Mouse (Mus musculus) intestine, postnatal 0 days (tissue): Measurements from ENCODE around the gene Rubcnl. TPM values are rescaled to one million over a fixed set of nuclear protein-coding genes. Genes with fewer than 3 reads are reported as not detected.

ENCODE experiments used
- ATAC-seq: fragments of 200-750 bp; cut with Nextera tagmentation; 2 replicates; pipeline ENCODE4 v1.8.0; 2017; ENCODE audit warnings: mild to moderate bottlenecking, moderate TSS enrichment, moderate library complexity
- H3K27ac ChIP-seq: fragments of 300-500 bp; sonication (generic); 2 replicates; pipeline ENCODE4 v1.5.1; 2014; ENCODE audit warnings: mild to moderate bottlenecking, low read depth, low read length, moderate library complexity
- H3K27me3 ChIP-seq: fragments of 300-500 bp; sonication (generic); replicated peaks from 2 replicates; pipeline ENCODE4 v1.6.1; 2014; ENCODE audit warnings: low read length, mixed read lengths; ENCODE audit not compliant: control insufficient read depth, insufficient read depth
- H3K36me3 ChIP-seq: fragments of 300-500 bp; sonication (generic); 2 replicates; pipeline ENCODE4 v1.6.1; 2014; ENCODE audit warnings: mild to moderate bottlenecking, moderate library complexity; ENCODE audit not compliant: control insufficient read depth, insufficient read depth
- H3K4me1 ChIP-seq: fragments of 300-500 bp; sonication (generic); replicated peaks from 2 replicates; pipeline ENCODE4 v1.6.1; 2014; ENCODE audit warnings: antibody characterized with exemption, low read length, mixed read lengths; ENCODE audit not compliant: control insufficient read depth, insufficient read depth
- H3K4me2 ChIP-seq: fragments of 300-500 bp; sonication (generic); replicated peaks from 2 replicates; pipeline ENCODE4 v1.6.1; 2014; ENCODE audit warnings: low read depth, mild to moderate bottlenecking, moderate library complexity
- H3K4me3 ChIP-seq: fragments of 300-500 bp; sonication (generic); 2 replicates; pipeline ENCODE4 v1.5.1; 2014; ENCODE audit warnings: low read depth, low read length
- H3K9ac ChIP-seq: fragments of 300-500 bp; sonication (generic); 2 replicates; pipeline ENCODE4 v1.6.1; 2014; ENCODE audit warnings: mild to moderate bottlenecking, low read depth, low read length
- H3K9me3 ChIP-seq: fragments of 300-500 bp; sonication (generic); 2 replicates; pipeline ENCODE4 v1.6.1; 2016; ENCODE audit warnings: mixed run types; ENCODE audit not compliant: control insufficient read depth
- CTCF ChIP-seq: sonication (generic); IDR thresholded peaks from 2 replicates; pipeline ENCODE4 v1.5.1; 2016; ENCODE audit warnings: low read depth, mild to moderate bottlenecking, control low read depth, antibody characterized with exemption, moderate library complexity
- WGBS: fragments of 180-500 bp; shearing (Covaris S2); extraction: QIAGEN DNeasy Blood & Tissue Kit; methylation state at CpG from one replicate; pipeline ENCODE4 v1.1.7; 2014; 5-methylcytosine and 5-hydroxymethylcytosine counted together
- polyA plus RNA-seq: library from polyadenylated mRNA; unstranded; fragments of >200 nt; fragmentation: Nextera tagmentation; extraction: Ambion mirVana; gene quantifications from 2 replicates; pipeline ENCODE4 v1.2.1, GENCODE M21; 2015

Rubcnl gene
- polyA plus RNA-seq, 1 experiment from 2014 or later: 0.22 TPM

DNA sequence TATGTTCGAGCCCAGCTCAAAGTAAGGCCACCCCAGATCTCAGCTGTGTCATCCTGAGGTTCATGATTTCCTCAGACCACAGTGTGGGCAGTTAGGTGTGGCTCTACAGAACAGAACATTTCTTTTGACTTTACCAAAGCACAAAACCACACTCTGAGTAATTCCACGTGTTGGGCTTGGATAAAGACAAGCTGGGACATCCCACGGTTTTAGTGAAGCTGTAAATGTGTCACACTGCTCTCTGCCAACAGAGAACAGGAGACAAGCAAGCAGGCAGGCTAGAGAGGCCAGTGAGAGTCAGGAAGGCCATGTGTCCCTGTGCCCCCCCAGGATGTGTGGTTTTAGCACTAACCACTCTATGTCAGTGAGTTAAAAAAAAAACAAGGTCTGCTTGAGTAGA is 19.3 kb upstream of the Rubcnl start:
- Histone ChIP-seq H3K9me3 (no peaks in the 10 kb centered on the region), H3K9ac (no peak overlapping the region), H3K27me3 (no peaks in the 10 kb centered on the region), H3K4me3 (no peak overlapping the region), H3K36me3 (no peaks in the 10 kb centered on the region), H3K27ac (no peak overlapping the region), H3K4me2 (no peak overlapping the region), H3K4me1 (no peaks in the 10 kb centered on the region)
- no peak for TF ChIP-seq CTCF
- WGBS: 46% methylated on average over 3 of the region's 3 CpGs
- ATAC-seq: no peak

DNA sequence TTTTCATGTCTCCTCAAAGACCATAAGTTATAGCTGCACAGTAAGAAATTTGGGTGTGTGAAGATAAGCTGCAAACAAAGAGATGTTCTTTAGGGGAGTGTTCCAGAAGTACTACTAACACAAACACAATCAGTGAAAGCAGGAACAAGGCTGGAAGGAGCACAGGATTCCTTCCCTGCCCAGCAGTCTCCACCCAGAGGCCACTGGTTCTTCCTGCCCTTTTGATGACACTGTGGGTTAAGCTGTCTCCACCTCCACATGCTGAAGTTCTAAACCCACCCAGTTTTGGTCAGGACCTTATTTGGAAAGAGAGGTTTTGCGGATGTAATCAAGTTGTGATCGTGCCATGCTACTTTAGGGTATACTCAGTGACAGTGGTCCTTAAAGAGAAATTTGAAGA is 18.8 kb upstream of the Rubcnl start:
- H3K27ac ChIP-seq: no peak overlapping the region
- ATAC-seq: no peak
- H3K9me3 ChIP-seq: no peaks in the 10 kb centered on the region

DNA sequence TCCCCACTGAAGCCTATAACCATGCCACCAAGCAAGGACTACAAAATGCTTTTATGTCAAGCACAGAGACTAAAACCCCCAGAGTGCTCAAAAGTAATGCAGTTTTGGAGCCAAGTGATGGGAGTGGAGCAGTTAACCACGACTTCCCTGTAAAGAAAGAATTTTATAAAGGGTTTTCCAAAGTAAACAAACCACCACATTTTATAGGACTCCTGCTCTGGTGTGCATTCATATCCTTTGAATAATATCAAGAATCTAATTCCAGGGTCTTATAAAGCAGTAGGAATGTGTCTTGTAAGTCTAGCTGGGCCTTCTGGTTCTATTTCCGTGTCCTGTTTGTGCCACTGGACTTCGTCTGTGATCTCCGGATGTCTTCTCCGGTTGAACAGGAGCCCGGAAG is 14.5 kb upstream of the Rubcnl start:
- H3K27ac ChIP-seq: no peak overlapping the region

More for the DNA sequence above, 18.8 kb upstream of the Rubcnl start:
- no peak overlapping the region for H3K9ac ChIP-seq
- H3K36me3 ChIP-seq: no peaks in the 10 kb centered on the region
- no peaks in the 10 kb centered on the region for H3K4me1 ChIP-seq
- H3K4me3 ChIP-seq: no peak overlapping the region
- 86% methylated on average over 2 of the region's 2 CpGs for WGBS
- no peak for TF ChIP-seq CTCF
- H3K4me2 ChIP-seq: no peak overlapping the region
- H3K27me3 ChIP-seq: no peaks in the 10 kb centered on the region

DNA sequence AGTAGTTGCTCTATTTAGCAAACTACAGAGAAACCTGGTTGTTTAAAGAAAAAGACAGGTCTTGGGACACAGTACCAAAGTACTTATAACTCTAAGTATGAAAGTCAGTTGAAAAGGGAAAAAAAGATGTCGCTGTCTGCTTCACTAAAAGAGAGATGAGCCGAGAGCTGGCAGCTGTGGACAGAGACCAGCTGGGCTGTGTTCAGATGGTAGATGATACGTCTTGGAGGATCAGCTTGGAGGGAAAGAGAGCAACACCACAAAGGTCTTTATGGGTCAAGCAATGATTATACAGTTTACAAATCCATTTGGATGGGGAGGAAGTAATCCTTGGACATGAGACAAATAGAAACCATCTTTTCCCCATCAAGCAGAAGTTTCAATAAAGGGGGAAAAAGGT is 12.5 kb upstream of the Rubcnl start:
- no peak for ATAC-seq

More for the DNA sequence above, 14.5 kb upstream of the Rubcnl start:
- Histone ChIP-seq H3K27me3 (no peaks in the 10 kb centered on the region), H3K4me1 (no peaks in the 10 kb centered on the region), H3K9ac (no peak overlapping the region), H3K4me2 (no peak overlapping the region), H3K4me3 (no peak overlapping the region), H3K36me3 (no peaks in the 10 kb centered on the region), H3K9me3 (no peaks in the 10 kb centered on the region)
- TF ChIP-seq CTCF: no peak
- no peak for ATAC-seq
- 74% methylated on average over 6 of the region's 6 CpGs for WGBS

DNA sequence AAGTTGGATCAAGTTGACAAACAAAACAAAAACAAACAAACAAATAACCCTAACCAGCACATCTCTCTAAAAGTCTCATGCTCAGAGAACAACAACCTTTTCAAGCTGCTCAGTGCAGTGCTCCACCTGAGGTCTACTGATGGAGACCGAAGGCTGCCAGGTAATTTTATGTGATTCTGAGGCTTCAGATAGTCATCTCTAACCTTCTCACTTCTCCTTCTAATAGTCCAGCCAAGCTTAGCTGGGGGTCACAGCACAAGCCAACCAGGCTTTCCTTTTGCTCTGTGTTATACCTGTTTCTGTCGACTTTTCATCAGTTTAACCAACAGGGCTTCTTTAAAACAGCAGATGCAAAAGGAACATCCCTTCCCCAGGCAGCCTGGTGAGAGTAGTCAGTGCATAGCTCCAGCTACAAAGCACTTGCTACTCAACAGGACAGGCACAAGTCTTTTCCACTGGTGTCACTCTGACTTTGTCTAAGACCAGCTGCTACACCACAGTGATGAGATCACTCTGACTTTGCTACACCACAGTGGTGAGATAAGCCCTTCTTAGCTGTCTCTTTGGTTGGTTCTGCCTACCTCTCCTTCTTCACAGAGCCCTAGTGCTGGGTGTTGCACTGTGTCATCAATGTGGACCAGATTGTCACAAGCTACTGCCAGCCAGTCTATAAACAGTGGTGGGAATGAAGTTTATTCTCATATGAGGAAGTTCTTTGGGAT is 10.2 kb upstream of the Rubcnl start:
- Histone ChIP-seq H3K9me3 (no peaks in the 10 kb centered on the region), H3K27ac (no peak overlapping the region), H3K4me2 (no peak overlapping the region), H3K4me3 (no peak overlapping the region), H3K9ac (no peak overlapping the region), H3K27me3 (no peaks in the 10 kb centered on the region), H3K4me1 (no peaks in the 10 kb centered on the region), H3K36me3 (no peaks in the 10 kb centered on the region)
- ATAC-seq: no peak
- TF ChIP-seq CTCF: no peak
- WGBS: 79% methylated on average over 2 of the region's 2 CpGs

More for the DNA sequence above, 12.5 kb upstream of the Rubcnl start:
- Histone ChIP-seq H3K27ac (no peak overlapping the region), H3K4me2 (no peak overlapping the region), H3K36me3 (no peaks in the 10 kb centered on the region), H3K9me3 (no peaks in the 10 kb centered on the region), H3K4me1 (no peaks in the 10 kb centered on the region), H3K9ac (no peak overlapping the region), H3K27me3 (no peaks in the 10 kb centered on the region), H3K4me3 (no peak overlapping the region)
- no peak for TF ChIP-seq CTCF
- WGBS: 61% methylated on average over 3 of the region's 3 CpGs

DNA sequence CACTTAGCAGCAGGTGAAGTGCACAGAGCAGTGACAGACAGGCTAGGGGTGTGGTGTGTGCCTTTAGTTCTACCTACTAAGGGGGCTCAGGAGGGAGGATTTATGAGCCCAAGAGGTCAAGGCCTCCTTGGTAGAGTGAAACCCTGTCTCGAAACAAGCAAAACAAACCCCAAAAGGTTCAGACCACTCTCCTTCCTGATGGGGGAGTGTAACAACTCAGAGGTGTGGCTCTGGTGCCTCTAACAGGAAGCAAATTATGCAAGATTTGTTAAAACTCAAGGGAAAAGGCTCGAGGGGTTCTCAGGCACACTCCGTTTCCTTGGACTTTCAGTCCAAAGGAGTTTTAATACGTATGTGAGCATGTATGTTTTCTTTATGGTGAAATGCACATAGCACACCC is 5.5 kb upstream of the Rubcnl start:
- H3K27me3 ChIP-seq: no peaks in the 10 kb centered on the region
- H3K9ac ChIP-seq: no peak overlapping the region
- no peak overlapping the region for H3K27ac ChIP-seq
- no peak for ATAC-seq
- WGBS: 42% methylated on average over 4 of the region's 4 CpGs
- no peak for TF ChIP-seq CTCF
- H3K36me3 ChIP-seq: no peaks in the 10 kb centered on the region
- H3K9me3 ChIP-seq: no peaks in the 10 kb centered on the region
- no peak overlapping the region for H3K4me2 ChIP-seq
- H3K4me3 ChIP-seq: no peak overlapping the region
- H3K4me1 ChIP-seq: no peaks in the 10 kb centered on the region
